Mouse (Mus musculus) G1E (cell line): ENCODE results near the gene Egfr.

ENCODE experiments used
- CTCF ChIP-seq: IDR thresholded peaks from 2 replicates; pipeline ENCODE4 v1.5.1; 2012; ENCODE audit warnings: low read depth, low read length, inconsistent platforms, mixed read lengths
- TAL1 ChIP-seq: conservative IDR thresholded peaks from 2 replicates; pipeline ENCODE4 v1.6.1; 2012; ENCODE audit warnings: low read depth, low read length, inconsistent platforms, mixed read lengths

- TF ChIP-seq CTCF (no peak), TAL1 (no peak)
Measured at GRCm38 (mm10) chr11:16776967-16777366, 25.0 kb downstream of the Egfr start.
